Mouse (Mus musculus) embryonic facial prominence, embryonic 14.5 days (tissue): ENCODE measurements at regions not wholly inside any gene's neighbourhood (a gene's known extent, or its start where the extent isn't known, plus 50 kb on each side); places are given as distances from the start of the nearest gene placed in this dataset.

Experiments
- ATAC-seq: fragments of 200-750 bp; cut with Nextera tagmentation; 2 replicates; pipeline ENCODE4 v1.8.0; 2017; ENCODE audit warnings: low read depth, moderate number of reproducible peaks, moderate TSS enrichment
- DNase-seq: peaks from one replicate; pipeline ENCODE4 v3.0.0-alpha.2; 2015; ENCODE audit warnings: low spot score
- H3K27ac ChIP-seq: fragments of 300-500 bp; sonication (generic); replicated peaks from 2 replicates; pipeline ENCODE4 v1.5.1; 2014; ENCODE audit warnings: low read depth, mild to moderate bottlenecking, low read length, moderate library complexity
- H3K27me3 ChIP-seq: fragments of 300-500 bp; sonication (generic); replicated peaks from 2 replicates; pipeline ENCODE4 v1.6.1; 2014; ENCODE audit warnings: low read length; ENCODE audit not compliant: control insufficient read depth, insufficient read depth
- H3K36me3 ChIP-seq: fragments of 300-500 bp; sonication (generic); 2 replicates; pipeline ENCODE4 v1.6.1; 2014; ENCODE audit warnings: low read length, mixed read lengths; ENCODE audit not compliant: control insufficient read depth, insufficient read depth
- H3K4me1 ChIP-seq: fragments of 300-500 bp; sonication (generic); 2 replicates; pipeline ENCODE4 v1.6.1; 2014; ENCODE audit warnings: antibody characterized with exemption, low read length; ENCODE audit not compliant: control insufficient read depth, insufficient read depth
- H3K4me2 ChIP-seq: fragments of 300-500 bp; sonication (generic); 2 replicates; pipeline ENCODE4 v1.6.1; 2014; ENCODE audit warnings: low read depth, mild to moderate bottlenecking, low read length, moderate library complexity, mixed read lengths
- H3K4me3 ChIP-seq: fragments of 300-500 bp; sonication (generic); 2 replicates; pipeline ENCODE4 v1.5.1; 2014; ENCODE audit warnings: low read depth, mild to moderate bottlenecking, low read length
- H3K9ac ChIP-seq: fragments of 300-500 bp; sonication (generic); 2 replicates; pipeline ENCODE4 v1.6.1; 2014; ENCODE audit warnings: low read depth, mild to moderate bottlenecking, low read length, moderate library complexity, mixed read lengths
- H3K9me3 ChIP-seq: fragments of 300-500 bp; sonication (generic); 2 replicates; pipeline ENCODE4 v1.6.1; 2016; ENCODE audit warnings: low read length; ENCODE audit not compliant: control insufficient read depth
- WGBS: fragments of 180-500 bp; shearing (Covaris S2); extraction: QIAGEN DNeasy Blood & Tissue Kit; methylation state at CpG from one replicate; pipeline ENCODE4 v1.1.7; 2014; 5-methylcytosine and 5-hydroxymethylcytosine counted together

- no peaks in the 10 kb centered on the region for H3K27me3 ChIP-seq
- no peak for DNase-seq
- WGBS, result 86% methylated on average over 4 of the region's 4 CpGs
- H3K4me3 ChIP-seq, result no peak overlapping the region
- no peak for ATAC-seq
- H3K36me3 ChIP-seq, result no peaks in the 10 kb centered on the region
- H3K27ac ChIP-seq, result no peak overlapping the region
- H3K9me3 ChIP-seq, result no peaks in the 10 kb centered on the region
- H3K4me1 ChIP-seq, result no peaks in the 10 kb centered on the region
- H3K4me2 ChIP-seq, result no peak overlapping the region
- H3K9ac ChIP-seq, result no peak overlapping the region
Observed at GRCm38 (mm10) chr15:44948626-44949025, 4814.5 kb downstream of the 9330182O14Rik start.

GRCm38 (mm10) chr15:44950952-44951642, 4816.9 kb downstream of the 9330182O14Rik start:
- no peak for ATAC-seq
- WGBS, result 84% methylated on average over 7 of the region's 7 CpGs

More at GRCm38 (mm10) chr15:44950952-44951642, 4816.9 kb downstream of the 9330182O14Rik start:
- DNase-seq, result no peak
- H3K27ac ChIP-seq, result no peak overlapping the region
- H3K36me3 ChIP-seq, result no peaks in the 10 kb centered on the region
- no peaks in the 10 kb centered on the region for H3K9me3 ChIP-seq
- no peaks in the 10 kb centered on the region for H3K4me1 ChIP-seq
- H3K4me2 ChIP-seq, result no peak overlapping the region
- H3K4me3 ChIP-seq, result no peak overlapping the region
- no peaks in the 10 kb centered on the region for H3K27me3 ChIP-seq
- no peak overlapping the region for H3K9ac ChIP-seq
